Mouse (Mus musculus): ENCODE data around the gene Zfp526. TPM values are rescaled to one million over a fixed set of nuclear protein-coding genes. Genes with fewer than 3 reads are reported as not detected.

Zfp526 gene
- total and polyA plus RNA-seq, 3 experiments, result 2.2 to 7.0 (median 6.5) TPM

- TF ChIP-seq ZC3H11A (IDR thresholded peaks at IDR 0.05; ENCODE audit: low read depth, low read length) (no peak), MAZ (IDR thresholded peaks at IDR 0.05; ENCODE audit: low read depth, low read length) (no peak), IRF4 (IDR thresholded peaks at IDR 0.05; ENCODE audit: low read depth, low read length) (no peak), ZNF384 (IDR thresholded peaks at IDR 0.05; ENCODE audit: low read depth, low read length) (no peak), CTCF (conservative IDR thresholded peaks at IDR 0.05 in 1 of 2, IDR thresholded peaks at IDR 0.05 in 1 of 2; ENCODE audit: low read depth in 2 of 2, low read length in 2 of 2) (no peak), JUND (conservative IDR thresholded peaks at IDR 0.05; ENCODE audit: low read depth, low read length) (no peak), ELF1 (IDR thresholded peaks at IDR 0.05; ENCODE audit: low read depth, low read length) (peak; percentile 91), NELFE (IDR thresholded peaks at IDR 0.05; ENCODE audit: low read depth, low read length) (no peak; the same call in none of the 2 replicates), MAX (IDR thresholded peaks at IDR 0.05; ENCODE audit: low read length) (peak; percentile 56; the same call in 1 of the 2 replicates), JUN (IDR thresholded peaks at IDR 0.05; ENCODE audit: insufficient read depth, low read depth, low read length) (no peak), ZKSCAN1 (IDR thresholded peaks at IDR 0.05; ENCODE audit: borderline replicate concordance, low read depth, low read length) (no peak), KAT2A (IDR thresholded peaks at IDR 0.05; ENCODE audit: insufficient replicate concordance, low read length) (peak; percentile 89), TCF12 (IDR thresholded peaks at IDR 0.05; ENCODE audit: low read depth, low read length) (no peak), ETS1 (conservative IDR thresholded peaks at IDR 0.05; ENCODE audit: low read depth, low read length) (no peak), NRF1 (IDR thresholded peaks at IDR 0.05; ENCODE audit: low read depth, low read length) (no peak; the same call in 1 of the 2 replicates), MAFK (IDR thresholded peaks at IDR 0.05; ENCODE audit: insufficient replicate concordance, low read length) (no peak), POLR2AphosphoS2 (IDR thresholded peaks at IDR 0.05; ENCODE audit: low read depth, low read length) (0 out of 2 replicates have a peak, but pooled peaks have one; percentile 29), E2F4 (IDR thresholded peaks at IDR 0.05; ENCODE audit: insufficient replicate concordance, low read depth, low read length) (no peak), CHD2 (IDR thresholded peaks at IDR 0.05; ENCODE audit: low read length) (peak; percentile 84), MXI1 (IDR thresholded peaks at IDR 0.05; ENCODE audit: low read depth, low read length) (peak; percentile 51; the same call in 1 of the 2 replicates), HCFC1 (IDR thresholded peaks at IDR 0.05; ENCODE audit: low read depth, low read length) (peak; percentile 81), SMC3 (IDR thresholded peaks at IDR 0.05; ENCODE audit: low read depth, low read length) (no peak), GABPA (IDR thresholded peaks at IDR 0.05; ENCODE audit: insufficient replicate concordance, low read depth, low read length) (0 out of 2 replicates have a peak, but pooled peaks have one; percentile 34), MEF2A (IDR thresholded peaks at IDR 0.05; ENCODE audit: borderline replicate concordance, low read depth, low read length) (0 out of 2 replicates have a peak, but pooled peaks have one; percentile 5), CHD1 (IDR thresholded peaks at IDR 0.05; ENCODE audit: low read depth, low read length) (no peak), TBP (conservative IDR thresholded peaks at IDR 0.05; ENCODE audit: low read depth, low read length) (peak; percentile 78), USF1 (IDR thresholded peaks at IDR 0.05; ENCODE audit: low read depth, low read length) (no peak), BHLHE40 (IDR thresholded peaks at IDR 0.05; ENCODE audit: low read depth, low read length) (no peak), RCOR1 (conservative IDR thresholded peaks at IDR 0.05; ENCODE audit: low read depth, low read length) (no peak), EP300 (IDR thresholded peaks at IDR 0.05; ENCODE audit: low read length) (no peak), RAD21 (IDR thresholded peaks at IDR 0.05; ENCODE audit: low read depth, low read length) (no peak), MYC (IDR thresholded peaks at IDR 0.05; ENCODE audit: low read depth, low read length) (no peak; the same call in 1 of the 2 replicates), USF2 (conservative IDR thresholded peaks at IDR 0.05; ENCODE audit: low read depth, low read length) (no peak), ZMIZ1 (IDR thresholded peaks at IDR 0.05; ENCODE audit: low read depth, low read length) (no peak), UBTF (IDR thresholded peaks at IDR 0.05; ENCODE audit: low read depth, low read length) (no peak; the same call in 1 of the 2 replicates), PAX5 (IDR thresholded peaks at IDR 0.05; ENCODE audit: low read length) (no peak), SIN3A (IDR thresholded peaks at IDR 0.05; ENCODE audit: low read length) (peak; percentile 62; the same call in 1 of the 2 replicates), POLR2A (IDR thresholded peaks at IDR 0.05; ENCODE audit: low read depth, low read length) (peak; percentile 73)
- in situ Hi-C loops (cut with MboI; ENCODE audit: low pct_ligation_motif_present, low pct_unique_long_range_greater_than_20kb, low sequenced_read_pairs), result no loop called here
- H3K36me3 ChIP-seq (replicated peaks in 1 of 2; ENCODE audit: control insufficient read depth in 1 of 2, insufficient read depth in 1 of 2, low read length in 1 of 2), result peaks cover 21 to 43% of the 10 kb centered on the region in 2 experiments
These were observed 16.9 kb downstream of the Zfp526 start for GRCm38 (mm10) chr7:25238015-25238706.

More at GRCm38 (mm10) chr7:25238015-25238706, 16.9 kb downstream of the Zfp526 start:
- Histone ChIP-seq H3K79me2 (replicated peaks; ENCODE audit: control insufficient read depth, extremely low read depth, insufficient read depth, poor library complexity, severe bottlenecking) (peaks cover 35% of the 10 kb centered on the region), H3K4me3 (replicated peaks in 1 of 3; ENCODE audit: low read depth in 2 of 3, low read length in 2 of 3, poor library complexity in 1 of 3) (peak overlapping the region; percentile 57 to 88 (median 79)), H3K4me1 (ENCODE audit: control insufficient read depth in 1 of 2, insufficient read depth in 2 of 2) (peaks cover 6 to 35% of the 10 kb centered on the region in 2 experiments), H3K9me3 (replicated peaks; ENCODE audit: low read length) (no peaks in the 10 kb centered on the region), H3K9ac (ENCODE audit: insufficient read depth, low read depth) (peak overlapping the region; percentile 96), H3K27ac (ENCODE audit: insufficient read depth, low read depth) (peak overlapping the region; percentile 78), H3K27me3 (replicated peaks) (no peaks in the 10 kb centered on the region), H3K4me2 (ENCODE audit: insufficient read depth, low read depth, poor library complexity, severe bottlenecking) (peak overlapping the region; percentile 94)
- peak; percentile 96 for DNase-seq (ENCODE audit: extremely low read depth)
- dilution Hi-C loops (cut with MboI; ENCODE audit: extremely low pct_ligation_motif_present, extremely low pct_unique_long_range_greater_than_20kb, low sequenced_read_pairs), result no loop called here
